Mouse (Mus musculus) olfactory bulb, adult 2 months (tissue): ENCODE results near the gene Ifnar2.

Experiments
- CTCF ChIP-seq: fragments of 200-500 bp; IDR thresholded peaks from 2 replicates; pipeline ENCODE4 v1.5.1; 2012; ENCODE audit warnings: low read depth, mild to moderate bottlenecking, low read length, moderate library complexity; ENCODE audit not compliant: insufficient read depth
- POLR2A ChIP-seq: fragments of 200-500 bp; IDR thresholded peaks from 2 replicates; pipeline ENCODE4 v1.6.1; 2012; ENCODE audit warnings: mild to moderate bottlenecking, low read depth, low read length, moderate library complexity; ENCODE audit not compliant: insufficient read depth

GRCm38 (mm10) chr16:91381606-91382005 is 9.0 kb downstream of the Ifnar2 start:
- TF ChIP-seq CTCF (no peak), POLR2A (no peak)
